Mouse (Mus musculus): ENCODE results near the gene C1qtnf1.
"Not testable (repeated sequence)": the region's sequence is repeated elsewhere in the genome, so short reads cannot be mapped to it uniquely, and the experiment has no call there.

GRCm38 (mm10) chr11:118387816-118388215 is 40.2 kb upstream of the C1qtnf1 start:
- TF ChIP-seq CTCF (IDR thresholded peaks at IDR 0.05; ENCODE audit: extremely low read depth, insufficient read depth, insufficient read length, insufficient replicate concordance); POLR2A (IDR thresholded peaks at IDR 0.05; ENCODE audit: low read depth, low read length): not testable (repeated sequence)

Measured in spleen, adult 2 months (tissue).